Mouse (Mus musculus): ENCODE data around the gene Ly86. TPM values are rescaled to one million over a fixed set of nuclear protein-coding genes. Genes with fewer than 3 reads are reported as not detected.

Gene Ly86
- polyA plus RNA-seq, 1 experiment from 2014 or later = 7.3 TPM

DNA sequence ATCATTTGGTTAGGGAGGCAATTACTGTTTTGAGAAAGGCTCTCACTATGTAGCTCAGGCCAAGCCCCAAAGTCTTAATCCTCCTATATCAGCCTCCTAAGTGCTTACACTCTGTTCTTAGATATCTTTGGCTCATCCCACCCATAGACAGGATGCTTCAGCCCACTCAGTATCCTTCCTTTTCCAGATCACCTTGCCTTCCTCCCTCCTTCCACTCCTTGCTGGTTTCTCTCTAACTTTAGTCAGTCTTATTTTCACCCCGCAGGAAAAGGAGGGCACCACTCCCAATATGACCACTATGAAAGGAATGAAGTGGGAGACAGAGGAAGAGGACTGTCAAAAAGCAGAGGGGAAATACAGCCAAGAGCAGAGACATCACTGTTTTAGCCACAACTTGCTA lies 2.2 kb upstream of the Ly86 start:
- H3K4me1 ChIP-seq (ENCODE audit: control insufficient read depth, insufficient read depth, low read length) = peaks cover 2% of the 10 kb centered on the region; the same call in 1 of the 2 replicates
- no peak overlapping the region for H3K4me3 ChIP-seq (ENCODE audit: low read length)
- H3K9ac ChIP-seq (ENCODE audit: low read length) = no peak overlapping the region
- ATAC-seq (replicated peaks; ENCODE audit: extremely low read depth, insufficient read depth, low FRiP score) = no peak
- no peaks in the 10 kb centered on the region for H3K9me3 ChIP-seq (replicated peaks; ENCODE audit: control insufficient read depth, low read length)
- no peaks in the 10 kb centered on the region for H3K27me3 ChIP-seq (ENCODE audit: control insufficient read depth, insufficient read depth, low read length)
- H3K27ac ChIP-seq (ENCODE audit: low read length) = no peak overlapping the region
- H3K36me3 ChIP-seq (ENCODE audit: control insufficient read depth, insufficient read depth) = no peaks in the 10 kb centered on the region
- no peak overlapping the region for H3K4me2 ChIP-seq (ENCODE audit: low read depth, low read length)
- WGBS = 80% methylated on average over 1 of the region's 1 CpGs

DNA sequence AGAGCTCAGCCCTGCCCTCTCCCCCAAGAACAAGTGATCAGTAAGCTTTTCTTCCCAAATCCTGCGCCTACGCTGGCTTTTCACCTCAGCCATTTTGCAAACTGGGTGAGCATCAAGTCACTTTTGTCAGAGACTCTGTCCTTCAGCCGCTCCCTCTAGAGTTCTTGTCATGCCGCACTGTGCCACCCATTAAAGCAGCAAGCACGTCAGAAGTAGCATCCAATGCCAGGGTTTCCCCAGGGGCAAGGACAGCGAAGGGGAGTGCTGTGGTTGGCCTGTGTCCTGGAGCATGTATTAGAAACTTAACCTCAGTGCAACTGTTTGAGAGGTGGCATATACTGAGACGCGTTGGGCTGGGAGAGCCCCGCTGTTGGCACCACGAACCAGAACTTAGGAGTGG lies 815 bp downstream of the Ly86 start:
- ATAC-seq (replicated peaks; ENCODE audit: extremely low read depth, insufficient read depth, low FRiP score) = no peak
- Histone ChIP-seq H3K27me3 (ENCODE audit: control insufficient read depth, insufficient read depth, low read length) (no peaks in the 10 kb centered on the region), H3K9me3 (replicated peaks; ENCODE audit: control insufficient read depth, low read length) (no peaks in the 10 kb centered on the region), H3K27ac (ENCODE audit: low read length) (no peak overlapping the region), H3K36me3 (ENCODE audit: control insufficient read depth, insufficient read depth) (no peaks in the 10 kb centered on the region), H3K9ac (ENCODE audit: low read length) (no peak overlapping the region), H3K4me3 (ENCODE audit: low read length) (no peak overlapping the region), H3K4me1 (ENCODE audit: control insufficient read depth, insufficient read depth, low read length) (no peaks in the 10 kb centered on the region), H3K4me2 (ENCODE audit: low read depth, low read length) (no peak overlapping the region)
- WGBS = 88% methylated on average over 10 of the region's 10 CpGs

DNA sequence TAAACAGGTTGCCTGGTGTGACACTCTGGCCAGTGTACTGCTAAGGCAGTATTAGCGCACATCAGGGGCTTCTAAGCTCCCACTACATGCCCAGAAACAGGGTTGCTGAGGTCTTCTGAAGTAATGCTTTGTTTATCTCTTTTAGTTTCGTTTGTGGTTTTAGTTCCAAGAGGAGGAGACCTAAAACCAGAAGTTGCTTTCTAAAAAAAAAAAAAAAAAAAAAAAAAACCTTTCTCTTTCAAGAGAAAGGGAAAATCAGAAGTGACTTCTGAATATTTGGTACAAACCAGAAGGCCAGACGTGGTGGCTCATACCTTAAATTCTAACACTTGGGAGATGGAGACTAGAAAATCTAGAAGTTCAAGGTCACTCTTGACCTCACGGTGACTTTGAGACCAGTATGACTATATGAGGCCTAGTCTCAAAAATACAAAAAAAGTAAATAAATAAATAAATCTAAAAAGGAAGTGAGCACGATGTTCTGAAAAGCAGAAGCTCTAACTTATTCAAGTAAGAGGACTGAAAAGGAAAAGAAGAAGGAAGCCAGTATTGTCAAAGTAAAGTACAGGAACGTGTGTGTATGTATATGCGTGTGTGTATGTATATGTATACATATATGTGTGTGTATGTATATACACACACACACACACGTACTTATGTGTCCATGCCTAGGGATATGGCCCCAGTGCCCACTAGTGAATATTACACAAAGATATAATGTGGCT lies 3.0 kb downstream of the Ly86 start:
- Histone ChIP-seq H3K4me3 (ENCODE audit: low read length) (no peak overlapping the region), H3K9me3 (replicated peaks; ENCODE audit: control insufficient read depth, low read length) (no peaks in the 10 kb centered on the region), H3K4me2 (ENCODE audit: low read depth, low read length) (no peak overlapping the region), H3K4me1 (ENCODE audit: control insufficient read depth, insufficient read depth, low read length) (no peaks in the 10 kb centered on the region), H3K27ac (ENCODE audit: low read length) (no peak overlapping the region), H3K9ac (ENCODE audit: low read length) (no peak overlapping the region), H3K36me3 (ENCODE audit: control insufficient read depth, insufficient read depth) (no peaks in the 10 kb centered on the region), H3K27me3 (ENCODE audit: control insufficient read depth, insufficient read depth, low read length) (no peaks in the 10 kb centered on the region)
- ATAC-seq (replicated peaks; ENCODE audit: extremely low read depth, insufficient read depth, low FRiP score) = no peak
- WGBS = 76% methylated on average over 8 of the region's 8 CpGs

DNA sequence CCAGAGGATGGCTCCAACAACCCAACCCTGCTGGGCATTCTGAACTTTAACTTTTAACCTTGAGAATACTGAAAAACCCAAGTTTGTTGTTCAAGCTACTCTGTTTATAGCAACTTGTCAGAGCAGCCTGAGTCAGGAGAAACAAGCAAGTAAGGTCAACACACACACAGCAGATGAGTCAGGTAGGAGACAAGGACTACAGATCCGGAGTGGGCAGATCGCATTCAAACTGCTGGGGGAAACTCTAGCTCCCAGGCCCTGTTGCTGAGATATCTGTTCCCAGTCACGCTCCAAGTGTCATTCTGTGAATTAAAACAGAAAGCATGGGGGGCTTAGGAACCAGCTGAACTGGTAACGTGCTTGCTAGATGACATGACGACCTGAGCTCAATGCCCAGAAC lies 4.0 kb downstream of the Ly86 start:
- no peak overlapping the region for H3K4me3 ChIP-seq (ENCODE audit: low read length)
- H3K4me1 ChIP-seq (ENCODE audit: control insufficient read depth, insufficient read depth, low read length) = peaks cover 4% of the 10 kb centered on the region; the same call in 1 of the 2 replicates
- ATAC-seq (replicated peaks; ENCODE audit: extremely low read depth, insufficient read depth, low FRiP score) = no peak
- no peak overlapping the region for H3K9ac ChIP-seq (ENCODE audit: low read length)
- no peak overlapping the region for H3K27ac ChIP-seq (ENCODE audit: low read length)
- no peaks in the 10 kb centered on the region for H3K9me3 ChIP-seq (replicated peaks; ENCODE audit: control insufficient read depth, low read length)
- no peaks in the 10 kb centered on the region for H3K27me3 ChIP-seq (ENCODE audit: control insufficient read depth, insufficient read depth, low read length)
- no peaks in the 10 kb centered on the region for H3K36me3 ChIP-seq (ENCODE audit: control insufficient read depth, insufficient read depth)
- WGBS = 78% methylated on average over 5 of the region's 5 CpGs
- no peak overlapping the region for H3K4me2 ChIP-seq (ENCODE audit: low read depth, low read length)

DNA sequence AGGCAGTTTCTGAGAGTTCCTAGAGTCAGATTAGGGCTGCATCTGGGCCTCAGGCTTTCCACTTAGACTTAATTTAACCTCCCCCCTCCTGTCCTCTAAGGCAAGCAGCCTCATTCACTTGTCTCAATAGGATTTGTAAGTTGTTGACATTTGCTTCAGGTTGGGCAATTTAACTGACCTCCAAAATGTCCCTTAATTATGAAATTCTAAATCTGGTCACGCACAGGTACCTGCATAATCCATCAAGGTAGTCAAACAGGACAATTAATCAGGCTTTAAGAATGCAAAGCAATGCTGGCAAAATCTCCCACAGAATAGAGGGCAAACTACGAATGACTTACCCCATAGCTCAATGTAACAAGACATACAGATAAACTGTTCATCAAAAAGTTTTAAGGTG lies 8.0 kb downstream of the Ly86 start:
- Histone ChIP-seq H3K9ac (ENCODE audit: low read length) (no peak overlapping the region), H3K27me3 (ENCODE audit: control insufficient read depth, insufficient read depth, low read length) (no peaks in the 10 kb centered on the region), H3K9me3 (replicated peaks; ENCODE audit: control insufficient read depth, low read length) (no peaks in the 10 kb centered on the region), H3K4me3 (ENCODE audit: low read length) (no peak overlapping the region), H3K27ac (ENCODE audit: low read length) (no peak overlapping the region), H3K4me1 (ENCODE audit: control insufficient read depth, insufficient read depth, low read length) (peaks cover 6% of the 10 kb centered on the region; the same call in 1 of the 2 replicates), H3K4me2 (ENCODE audit: low read depth, low read length) (no peak overlapping the region), H3K36me3 (ENCODE audit: control insufficient read depth, insufficient read depth) (no peaks in the 10 kb centered on the region)
- ATAC-seq (replicated peaks; ENCODE audit: extremely low read depth, insufficient read depth, low FRiP score) = no peak
- WGBS = 83% methylated on average over 2 of the region's 2 CpGs

DNA sequence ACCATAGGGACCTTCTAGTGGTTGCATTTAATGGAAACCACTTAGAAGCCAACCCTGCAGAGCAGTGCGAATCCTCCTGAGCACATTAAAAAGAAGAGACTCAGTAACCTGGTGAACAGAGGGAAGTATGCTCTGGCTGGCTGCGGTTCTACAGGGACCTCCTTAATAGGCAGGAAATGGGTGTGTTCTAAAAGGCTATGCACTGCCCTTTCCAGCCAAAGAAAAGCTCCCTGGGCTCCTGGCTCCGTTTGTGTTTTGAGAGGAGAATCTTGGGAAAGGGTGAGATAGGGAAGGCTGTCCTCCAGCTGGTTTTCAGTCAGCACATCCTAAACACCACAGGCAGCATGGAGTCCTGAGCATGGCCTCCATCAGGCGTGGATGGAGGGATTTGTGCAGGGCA lies 8.9 kb downstream of the Ly86 start:
- H3K9me3 ChIP-seq (replicated peaks; ENCODE audit: control insufficient read depth, low read length) = no peaks in the 10 kb centered on the region
- H3K36me3 ChIP-seq (ENCODE audit: control insufficient read depth, insufficient read depth) = no peaks in the 10 kb centered on the region
- H3K4me3 ChIP-seq (ENCODE audit: low read length) = no peak overlapping the region
- ATAC-seq (replicated peaks; ENCODE audit: extremely low read depth, insufficient read depth, low FRiP score) = no peak
- H3K4me1 ChIP-seq (ENCODE audit: control insufficient read depth, insufficient read depth, low read length) = peaks cover 6% of the 10 kb centered on the region; the same call in 1 of the 2 replicates
- no peak overlapping the region for H3K4me2 ChIP-seq (ENCODE audit: low read depth, low read length)
- H3K27me3 ChIP-seq (ENCODE audit: control insufficient read depth, insufficient read depth, low read length) = no peaks in the 10 kb centered on the region
- H3K27ac ChIP-seq (ENCODE audit: low read length) = 0 out of 2 replicates have a peak overlapping the region, but pooled peaks have one; percentile 13
- no peak overlapping the region for H3K9ac ChIP-seq (ENCODE audit: low read length)
- 40% methylated on average over 4 of the region's 4 CpGs for WGBS

DNA sequence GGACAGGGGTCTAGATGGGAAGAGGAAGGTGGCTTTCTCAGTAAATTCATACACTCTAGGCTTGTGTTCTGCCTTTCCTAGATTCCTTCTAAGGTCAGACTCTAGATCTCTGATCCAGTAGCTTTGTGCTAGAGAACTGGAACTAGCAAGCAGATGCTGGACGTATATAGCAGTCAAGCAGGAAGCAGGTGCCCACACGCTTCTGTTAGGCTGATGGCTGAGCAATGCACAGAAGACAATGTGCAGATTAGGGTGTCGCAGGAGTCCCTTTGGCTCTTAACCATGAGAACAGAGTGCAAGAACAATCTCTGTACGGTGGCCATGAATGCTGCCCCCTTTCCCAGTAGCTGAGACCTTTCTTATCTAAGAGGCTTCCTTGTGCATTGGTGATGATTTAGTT lies 9.4 kb downstream of the Ly86 start:
- H3K4me1 ChIP-seq (ENCODE audit: control insufficient read depth, insufficient read depth, low read length) = peaks cover 6% of the 10 kb centered on the region; the same call in 1 of the 2 replicates
- H3K27ac ChIP-seq (ENCODE audit: low read length) = no peak overlapping the region
- no peaks in the 10 kb centered on the region for H3K27me3 ChIP-seq (ENCODE audit: control insufficient read depth, insufficient read depth, low read length)
- H3K4me2 ChIP-seq (ENCODE audit: low read depth, low read length) = no peak overlapping the region
- 0 out of 2 replicates have a peak, but pooled peaks have one; percentile 6 for ATAC-seq (replicated peaks; ENCODE audit: extremely low read depth, insufficient read depth, low FRiP score)
- WGBS = 49% methylated on average over 4 of the region's 4 CpGs
- H3K9ac ChIP-seq (ENCODE audit: low read length) = no peak overlapping the region
- no peak overlapping the region for H3K4me3 ChIP-seq (ENCODE audit: low read length)
- H3K9me3 ChIP-seq (replicated peaks; ENCODE audit: control insufficient read depth, low read length) = no peaks in the 10 kb centered on the region
- H3K36me3 ChIP-seq (ENCODE audit: control insufficient read depth, insufficient read depth) = no peaks in the 10 kb centered on the region

DNA sequence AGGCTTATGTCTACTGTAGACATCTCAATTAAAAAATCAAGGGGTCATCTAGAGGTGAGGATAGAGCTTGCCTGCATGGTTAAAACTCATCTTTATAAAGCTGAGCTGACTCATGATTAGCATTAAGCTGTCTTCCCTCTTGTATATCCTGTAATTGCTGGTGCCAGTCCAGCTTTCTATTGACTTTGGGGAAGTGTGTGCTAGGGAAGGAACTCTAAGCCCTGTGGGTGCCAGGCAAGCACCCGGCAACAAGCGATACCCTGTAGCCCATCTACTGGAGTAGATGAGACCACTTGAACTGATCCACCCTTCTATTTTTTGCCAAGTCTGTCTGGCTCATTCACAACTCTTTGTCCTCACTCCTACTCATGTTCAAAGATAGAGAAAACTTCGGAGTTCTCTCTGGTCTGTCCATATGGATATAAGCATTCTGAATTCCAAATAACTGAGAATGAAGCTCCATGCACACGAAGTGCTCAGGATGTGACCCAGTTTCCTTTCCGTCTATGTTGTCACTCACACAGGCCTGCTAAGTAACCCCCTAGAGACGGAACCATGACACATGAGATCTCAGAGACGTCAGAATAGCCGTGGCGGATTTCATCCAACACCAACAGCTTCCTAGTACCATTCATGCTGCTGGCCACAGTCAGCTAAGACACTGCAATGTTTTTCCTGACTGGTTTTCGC lies 10.8 kb downstream of the Ly86 start:
- Histone ChIP-seq H3K4me3 (ENCODE audit: low read length) (no peak overlapping the region), H3K9me3 (replicated peaks; ENCODE audit: control insufficient read depth, low read length) (no peaks in the 10 kb centered on the region), H3K4me1 (ENCODE audit: control insufficient read depth, insufficient read depth, low read length) (peaks cover 7% of the 10 kb centered on the region), H3K9ac (ENCODE audit: low read length) (no peak overlapping the region), H3K36me3 (ENCODE audit: control insufficient read depth, insufficient read depth) (no peaks in the 10 kb centered on the region), H3K27ac (ENCODE audit: low read length) (no peak overlapping the region), H3K4me2 (ENCODE audit: low read depth, low read length) (no peak overlapping the region), H3K27me3 (ENCODE audit: control insufficient read depth, insufficient read depth, low read length) (no peaks in the 10 kb centered on the region)
- 72% methylated on average over 10 of the region's 10 CpGs for WGBS
- ATAC-seq (replicated peaks; ENCODE audit: extremely low read depth, insufficient read depth, low FRiP score) = no peak

DNA sequence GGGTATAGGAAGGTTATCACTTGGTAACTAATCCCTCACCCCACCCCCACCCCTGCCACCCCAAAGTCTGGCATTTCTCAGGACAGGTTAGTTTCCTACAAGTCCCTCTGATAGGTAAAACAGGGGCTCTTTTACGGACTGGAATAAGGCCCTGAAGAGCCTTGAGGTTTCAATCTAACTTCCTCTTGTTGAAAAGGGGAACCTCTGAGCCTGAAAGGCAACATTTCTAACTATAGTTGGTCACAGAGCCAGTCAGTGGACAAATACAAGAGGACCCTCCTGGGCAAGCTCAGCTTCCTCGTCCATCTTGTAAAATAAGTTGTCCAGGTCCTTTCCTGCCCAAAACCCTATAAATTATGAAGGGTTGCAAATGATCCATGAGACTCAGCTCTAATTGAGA lies 11.5 kb downstream of the Ly86 start:
- WGBS = 79% methylated on average over 2 of the region's 2 CpGs
- Histone ChIP-seq H3K36me3 (ENCODE audit: control insufficient read depth, insufficient read depth) (no peaks in the 10 kb centered on the region), H3K9ac (ENCODE audit: low read length) (no peak overlapping the region), H3K9me3 (replicated peaks; ENCODE audit: control insufficient read depth, low read length) (no peaks in the 10 kb centered on the region), H3K4me3 (ENCODE audit: low read length) (no peak overlapping the region), H3K4me2 (ENCODE audit: low read depth, low read length) (no peak overlapping the region), H3K4me1 (ENCODE audit: control insufficient read depth, insufficient read depth, low read length) (peaks cover 13% of the 10 kb centered on the region), H3K27ac (ENCODE audit: low read length) (no peak overlapping the region), H3K27me3 (ENCODE audit: control insufficient read depth, insufficient read depth, low read length) (no peaks in the 10 kb centered on the region)
- no peak for ATAC-seq (replicated peaks; ENCODE audit: extremely low read depth, insufficient read depth, low FRiP score)
